Mouse (Mus musculus) cortical plate, adult 2 months (tissue): ENCODE data around the gene Fgfr2.

Experiments used
- CTCF ChIP-seq: fragments of 200-500 bp; IDR thresholded peaks from 2 replicates; pipeline ENCODE4 v1.5.1; 2011; ENCODE audit warnings: mild to moderate bottlenecking, control low read depth, low read length; ENCODE audit not compliant: insufficient read depth; ENCODE audit errors: extremely low read depth
- POLR2A ChIP-seq: fragments of 200-500 bp; IDR thresholded peaks from 2 replicates; pipeline ENCODE4 v1.6.1; 2011; ENCODE audit warnings: mild to moderate bottlenecking, low read length, control low read depth; ENCODE audit not compliant: insufficient read depth; ENCODE audit errors: extremely low read depth

GRCm38 (mm10) chr7:131560697-131561042 is 1562.5 kb downstream of the Fgfr2 start:
- no peak for TF ChIP-seq POLR2A
- no peak for TF ChIP-seq CTCF
